Mouse (Mus musculus): ENCODE measurements around the gene Carns1. TPM values are rescaled to one million over a fixed set of nuclear protein-coding genes. Genes with fewer than 3 reads are reported as not detected.
"Not testable (repeated sequence)": the region's sequence is repeated elsewhere in the genome, so short reads cannot be mapped to it uniquely, and the experiment has no call there.

Carns1 gene
- total RNA-seq, 4 experiments from 2014 or later, result 12.6 to 15.0 (median 13.4) TPM

- no peak for DNase-seq (ENCODE audit: low spot score in 2 of 2)
Observed at GRCm38 (mm10) chr19:4131768-4132167, 43.5 kb downstream of the Carns1 start.

GRCm38 (mm10) chr19:4131075-4131474, 44.2 kb downstream of the Carns1 start:
- DNase-seq (ENCODE audit: low spot score in 2 of 2), result no peak

- DNase-seq (ENCODE audit: low spot score in 2 of 2), result no peak
Observed at GRCm38 (mm10) chr19:4130106-4130505, 45.2 kb downstream of the Carns1 start.

- no peak for DNase-seq (ENCODE audit: low spot score in 2 of 2)
Observed at GRCm38 (mm10) chr19:4129462-4129861, 45.8 kb downstream of the Carns1 start.

- no peak for DNase-seq (ENCODE audit: low spot score in 2 of 2)
Observed at GRCm38 (mm10) chr19:4126759-4127495, 48.4 kb downstream of the Carns1 start.

- peak; percentile 83 to 98 for DNase-seq (ENCODE audit: low spot score in 2 of 2)
Observed at GRCm38 (mm10) chr19:4125741-4126696, 49.3 kb downstream of the Carns1 start, which contains the start of gene Aip. Gene Aip, minus strand, starts transcription at chr19:4125858.

GRCm38 (mm10) chr19:4125268-4125667, 50.0 kb downstream of the Carns1 start:
- DNase-seq (ENCODE audit: low spot score in 2 of 2), result not testable (repeated sequence)

GRCm38 (mm10) chr19:4124432-4124831, 50.8 kb downstream of the Carns1 start:
- DNase-seq (ENCODE audit: low spot score in 2 of 2), result no peak

- DNase-seq (ENCODE audit: low spot score in 2 of 2), result no peak
Observed at GRCm38 (mm10) chr19:4122411-4123370, 52.6 kb downstream of the Carns1 start.

GRCm38 (mm10) chr19:4121896-4122295, 53.4 kb downstream of the Carns1 start:
- DNase-seq (ENCODE audit: low spot score in 2 of 2), result not testable (repeated sequence)

GRCm38 (mm10) chr19:4121097-4121805, 54.0 kb downstream of the Carns1 start:
- DNase-seq (ENCODE audit: low spot score in 2 of 2), result peak; percentile 97 to 98

- DNase-seq (ENCODE audit: low spot score in 2 of 2), result no peak
Observed at GRCm38 (mm10) chr19:4120496-4120895, 54.8 kb downstream of the Carns1 start.

GRCm38 (mm10) chr19:4119716-4120487, 55.4 kb downstream of the Carns1 start:
- no peak for DNase-seq (ENCODE audit: low spot score in 2 of 2)

GRCm38 (mm10) chr19:4118350-4118749, 56.9 kb downstream of the Carns1 start:
- DNase-seq (ENCODE audit: low spot score in 2 of 2), result no peak

- no peak for DNase-seq (ENCODE audit: low spot score in 2 of 2)
Observed at GRCm38 (mm10) chr19:4117006-4117405, 58.3 kb downstream of the Carns1 start.

GRCm38 (mm10) chr19:4115816-4116215, 59.5 kb downstream of the Carns1 start:
- DNase-seq (ENCODE audit: low spot score in 2 of 2), result no peak

- DNase-seq (ENCODE audit: low spot score in 2 of 2), result no peak
Observed at GRCm38 (mm10) chr19:4115144-4115543, 60.1 kb downstream of the Carns1 start.

- DNase-seq (ENCODE audit: low spot score in 2 of 2), result no peak
Observed at GRCm38 (mm10) chr19:4114551-4114950, 60.7 kb downstream of the Carns1 start.
